Comparison of ENCODE assay signal across 7 mouse cellular contexts in the genomic region with DNA sequence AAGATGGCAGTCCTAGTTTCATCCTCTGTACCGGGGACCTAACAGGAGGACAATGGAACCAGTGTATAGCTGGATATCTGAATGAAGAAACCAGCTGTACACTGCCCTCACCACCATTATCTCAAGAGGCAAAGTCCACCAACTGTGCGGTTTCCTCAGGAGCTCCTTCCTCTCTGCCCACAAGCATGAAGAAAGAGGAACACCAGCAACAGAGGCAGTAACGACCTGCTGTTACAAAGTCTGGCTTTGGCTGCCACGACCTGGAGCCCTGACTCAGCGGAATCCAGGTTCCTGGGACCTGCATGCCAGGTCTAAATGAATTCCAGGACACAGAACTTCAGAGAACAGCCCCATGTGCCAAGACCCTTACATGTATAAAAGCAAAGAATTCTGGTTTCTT. TPM values are rescaled to one million over a fixed set of nuclear protein-coding genes. Genes with fewer than 3 reads are reported as not detected.
DNase-seq lines count a peak whose midpoint lies in the region; ATAC-seq and TF ChIP-seq lines count a peak whose summit lies in the region.

No protein-coding gene starts in this region.

- H3K4me2 ChIP-seq in heart, postnatal 0 days (ENCODE audit: low read depth, low read length) = peak overlapping the region; percentile 96
- peak overlapping the region; percentile 81 for H3K4me2 ChIP-seq in limb, embryonic 11.5 days (ENCODE audit: low read depth, severe bottlenecking)
- H3K4me2 ChIP-seq in midbrain, postnatal 0 days (ENCODE audit: low read depth, low read length, poor library complexity, severe bottlenecking) = peak overlapping the region; percentile 93

- no peak for TF ChIP-seq EP300 in heart, postnatal 0 days (IDR thresholded peaks at IDR 0.05; ENCODE audit: low read depth)

- no peaks in the 10 kb centered on the region for H3K9me3 ChIP-seq in ES-E14 (ENCODE audit: control insufficient read depth, insufficient read depth, low read depth, low read length)
- H3K9me3 ChIP-seq in heart, postnatal 0 days (replicated peaks; ENCODE audit: control insufficient read depth, low read length) = no peaks in the 10 kb centered on the region
- no peaks in the 10 kb centered on the region for H3K9me3 ChIP-seq in limb, embryonic 11.5 days (ENCODE audit: control insufficient read depth, low read length)
- no peaks in the 10 kb centered on the region for H3K9me3 ChIP-seq in midbrain, postnatal 0 days (ENCODE audit: low read length)

- no peaks in the 10 kb centered on the region for H3K27me3 ChIP-seq in heart, postnatal 0 days (ENCODE audit: control insufficient read depth, insufficient read depth, low read length)
- H3K27me3 ChIP-seq in limb, embryonic 11.5 days (ENCODE audit: control insufficient read depth, insufficient read depth, low read length) = no peaks in the 10 kb centered on the region
- H3K27me3 ChIP-seq in midbrain, postnatal 0 days (ENCODE audit: insufficient read depth, low read length) = no peaks in the 10 kb centered on the region

- peaks cover 6% of the 10 kb centered on the region for H3K36me3 ChIP-seq in ES-E14 (ENCODE audit: control insufficient read depth, insufficient read depth, low read length, poor library complexity, severe bottlenecking)
- H3K36me3 ChIP-seq in heart, postnatal 0 days (replicated peaks; ENCODE audit: control insufficient read depth, insufficient read depth, low read length) = peaks cover 4% of the 10 kb centered on the region
- peaks cover 3% of the 10 kb centered on the region; the same call in 1 of the 2 replicates for H3K36me3 ChIP-seq in limb, embryonic 11.5 days (ENCODE audit: control insufficient read depth, insufficient read depth, low read length)
- 0 out of 2 replicates have a peak, but pooled peaks cover under 1% of the 10 kb centered on the region for H3K36me3 ChIP-seq in midbrain, postnatal 0 days (ENCODE audit: insufficient read depth, low read length)

- ATAC-seq in heart, postnatal 0 days (ENCODE audit: insufficient read depth, low read depth) = no peak
- ATAC-seq in limb, embryonic 11.5 days (ENCODE audit: insufficient number of reproducible peaks, low FRiP score, low TSS enrichment, low read depth) = no peak
- ATAC-seq in midbrain, postnatal 0 days (ENCODE audit: low FRiP score) = no peak
- ATAC-seq in inflammation-experienced regulatory T-cells, adult 6 months = no peak

- peak overlapping the region; percentile 87 to 89 for H3K4me3 ChIP-seq in ES-E14 (ENCODE audit: insufficient read depth in 1 of 2, low read depth in 1 of 2, low read length in 2 of 2, poor library complexity in 1 of 2, severe bottlenecking in 1 of 2)
- H3K4me3 ChIP-seq in heart, postnatal 0 days (ENCODE audit: low read depth, low read length) = peak overlapping the region; percentile 90; the same call in 1 of the 2 replicates
- H3K4me3 ChIP-seq in limb, embryonic 11.5 days (ENCODE audit: low read depth, low read length) = no peak overlapping the region; the same call in 1 of the 2 replicates
- H3K4me3 ChIP-seq in midbrain, postnatal 0 days (ENCODE audit: low read depth, low read length) = no peak overlapping the region

- peak overlapping the region; percentile 64; the same call in 1 of the 2 replicates for H3K9ac ChIP-seq in ES-E14 (ENCODE audit: insufficient read depth, low read depth, low read length, poor library complexity, severe bottlenecking)
- 0 out of 2 replicates have a peak overlapping the region, but pooled peaks have one; percentile 96 for H3K9ac ChIP-seq in heart, postnatal 0 days (replicated peaks; ENCODE audit: low read depth, low read length)
- no peak overlapping the region for H3K9ac ChIP-seq in limb, embryonic 11.5 days (ENCODE audit: low read length)
- H3K9ac ChIP-seq in midbrain, postnatal 0 days (replicated peaks; ENCODE audit: low read length, poor library complexity, severe bottlenecking) = 0 out of 2 replicates have a peak overlapping the region, but pooled peaks have one; percentile 33

- in situ Hi-C loops in ES-E14 (cut with MboI; ENCODE audit: low sequenced_read_pairs in 2 of 2, unreplicated experiment in 2 of 2) = no loop called here

- no peak for TF ChIP-seq CTCF in heart, postnatal 0 days (IDR thresholded peaks at IDR 0.05; ENCODE audit: low read depth)
- no peak for TF ChIP-seq CTCF in midbrain, postnatal 0 days (IDR thresholded peaks at IDR 0.05)

- WGBS in heart, postnatal 0 days = 16% methylated on average over 5 of the region's 5 CpGs
- WGBS in limb, embryonic 11.5 days = 43% methylated on average over 5 of the region's 5 CpGs
- 48% methylated on average over 5 of the region's 5 CpGs for WGBS in midbrain, postnatal 0 days

- H3K4me1 ChIP-seq in ES-E14 (ENCODE audit: control insufficient read depth in 2 of 2, insufficient read depth in 2 of 2, low read length in 2 of 2, poor library complexity in 1 of 2) = peaks cover 6 to 19% of the 10 kb centered on the region in 2 experiments
- peaks cover 49% of the 10 kb centered on the region for H3K4me1 ChIP-seq in heart, postnatal 0 days (ENCODE audit: control insufficient read depth, insufficient read depth)
- peaks cover 19% of the 10 kb centered on the region for H3K4me1 ChIP-seq in limb, embryonic 11.5 days (ENCODE audit: control insufficient read depth, insufficient read depth, low read length)
- H3K4me1 ChIP-seq in midbrain, postnatal 0 days (ENCODE audit: insufficient read depth, low read length) = peaks cover 15% of the 10 kb centered on the region; the same call in 1 of the 2 replicates

- no peak overlapping the region; the same call in 1 of the 2 replicates for H3K27ac ChIP-seq in ES-E14 (ENCODE audit: insufficient read depth, low read depth, low read length, poor library complexity, severe bottlenecking)
- H3K27ac ChIP-seq in heart, postnatal 0 days (ENCODE audit: low read depth) = peak overlapping the region; percentile 33; the same call in 1 of the 2 replicates
- peak overlapping the region; percentile 10; the same call in 1 of the 2 replicates for H3K27ac ChIP-seq in limb, embryonic 11.5 days (replicated peaks; ENCODE audit: low read depth, low read length)
- H3K27ac ChIP-seq in midbrain, postnatal 0 days (ENCODE audit: low read depth, low read length) = no peak overlapping the region

- peak; percentile 54 to 56 for DNase-seq in B cell, adult 2 months
- DNase-seq in ES-E14 (ENCODE audit: low read depth, low spot score) = no peak
- no peak for DNase-seq in heart, postnatal 0 days (ENCODE audit: low spot score)
- DNase-seq in limb, embryonic 11.5 days (ENCODE audit: low spot score) = no peak
- DNase-seq in midbrain, postnatal 0 days (ENCODE audit: low spot score) = no peak
- DNase-seq in Muller cell, postnatal 12 days (ENCODE audit: inconsistent ontology term) = no peak

TF ChIP-seq in ES-E14, 5 proteins besides CTCF, POLR2A, EP300 and RAD21:
- TF ChIP-seq MAFK (IDR thresholded peaks at IDR 0.05; ENCODE audit: insufficient read depth, low read depth, low read length) (peak; percentile 66), HCFC1 (IDR thresholded peaks at IDR 0.05; ENCODE audit: borderline replicate concordance, insufficient read depth, low read length) (no peak)

RNA-seq across cellular contexts. Expression of gene Mlec, which starts 2.1 kb away (rescaled TPM):
- 191 and 272 TPM in 2 replicates for total RNA-seq in ES-E14 (2012; rRNA removed)
- total RNA-seq in heart, postnatal 0 days (2014; rRNA removed; ENCODE audit: low replicate concordance) = 68.4 and 74.8 TPM in 2 replicates
- polyA plus RNA-seq in heart, postnatal 0 days (2015; fragmentation: Nextera tagmentation; extraction: Ambion mirVana) = 20.4 and 21.1 TPM in 2 replicates
- 51.5 and 58.8 TPM in 2 replicates for polyA plus RNA-seq in limb, embryonic 11.5 days (2014; fragmentation: Nextera tagmentation; extraction: Ambion mirVana)
- total RNA-seq in midbrain, postnatal 0 days (2014; rRNA removed) = 61.7 and 64.6 TPM in 2 replicates
- polyA plus RNA-seq in midbrain, postnatal 0 days (2015; fragmentation: Nextera tagmentation; extraction: Ambion mirVana) = 11.4 and 16.2 TPM in 2 replicates
- 10 to 100 TPM; 25.5 to 32.7 (median 30.3) TPM for polyA plus RNA-seq in inflammation-experienced regulatory T-cells, adult 6 months (2017; shearing (Covaris generic))

RNA-seq across cellular contexts. Expression of gene Unc119b, which starts 21.1 kb away (rescaled TPM):
- 27.1 and 27.5 TPM in 2 replicates for total RNA-seq in ES-E14 (2012; rRNA removed)
- total RNA-seq in heart, postnatal 0 days (2014; rRNA removed; ENCODE audit: low replicate concordance) = 17.0 and 25.9 TPM in 2 replicates
- polyA plus RNA-seq in heart, postnatal 0 days (2015; fragmentation: Nextera tagmentation; extraction: Ambion mirVana) = 10.6 and 11.7 TPM in 2 replicates
- polyA plus RNA-seq in limb, embryonic 11.5 days (2014; fragmentation: Nextera tagmentation; extraction: Ambion mirVana) = 65.3 and 65.4 TPM in 2 replicates
- 28.4 and 30.0 TPM in 2 replicates for total RNA-seq in midbrain, postnatal 0 days (2014; rRNA removed)
- polyA plus RNA-seq in midbrain, postnatal 0 days (2015; fragmentation: Nextera tagmentation; extraction: Ambion mirVana) = 16.9 and 18.4 TPM in 2 replicates
- polyA plus RNA-seq in inflammation-experienced regulatory T-cells, adult 6 months (2017; shearing (Covaris generic)) = 10 to 100 TPM; 15.9 to 27.8 (median 21.3) TPM

RNA-seq across cellular contexts. Expression of gene Acads, which starts 36.7 kb away (rescaled TPM):
- total RNA-seq in ES-E14 (2012; rRNA removed) = 41.1 and 43.6 TPM in 2 replicates
- 266 and 288 TPM in 2 replicates for total RNA-seq in heart, postnatal 0 days (2014; rRNA removed; ENCODE audit: low replicate concordance)
- 208 and 211 TPM in 2 replicates for polyA plus RNA-seq in heart, postnatal 0 days (2015; fragmentation: Nextera tagmentation; extraction: Ambion mirVana)
- polyA plus RNA-seq in limb, embryonic 11.5 days (2014; fragmentation: Nextera tagmentation; extraction: Ambion mirVana) = 41.5 and 49.3 TPM in 2 replicates
- total RNA-seq in midbrain, postnatal 0 days (2014; rRNA removed) = 16.5 and 17.4 TPM in 2 replicates
- 13.4 and 14.1 TPM in 2 replicates for polyA plus RNA-seq in midbrain, postnatal 0 days (2015; fragmentation: Nextera tagmentation; extraction: Ambion mirVana)
- 10 to 100 TPM; 11.3 to 20.2 (median 18.8) TPM for polyA plus RNA-seq in inflammation-experienced regulatory T-cells, adult 6 months (2017; shearing (Covaris generic))

RNA-seq across cellular contexts. Expression of gene Cabp1, which starts 38.4 kb away (rescaled TPM):
- 14.9 and 25.2 TPM in 2 replicates for total RNA-seq in ES-E14 (2012; rRNA removed)
- total RNA-seq in heart, postnatal 0 days (2014; rRNA removed; ENCODE audit: low replicate concordance) = 0.39 and 4.1 TPM in 2 replicates
- 0.78 and 0.96 TPM in 2 replicates for polyA plus RNA-seq in heart, postnatal 0 days (2015; fragmentation: Nextera tagmentation; extraction: Ambion mirVana)
- polyA plus RNA-seq in limb, embryonic 11.5 days (2014; fragmentation: Nextera tagmentation; extraction: Ambion mirVana) = 1.2 and 1.9 TPM in 2 replicates
- 15.5 and 29.8 TPM in 2 replicates for total RNA-seq in midbrain, postnatal 0 days (2014; rRNA removed)
- 11.1 and 12.7 TPM in 2 replicates for polyA plus RNA-seq in midbrain, postnatal 0 days (2015; fragmentation: Nextera tagmentation; extraction: Ambion mirVana)
- polyA plus RNA-seq in inflammation-experienced regulatory T-cells, adult 6 months (2017; shearing (Covaris generic)) = not detected

RNA-seq across cellular contexts. Expression of gene Gm10401, which starts 57.7 kb away (rescaled TPM):
- 5.8 and 7.7 TPM in 2 replicates for total RNA-seq in ES-E14 (2012; rRNA removed)
- not detected in 2 replicates for total RNA-seq in heart, postnatal 0 days (2014; rRNA removed; ENCODE audit: low replicate concordance)
- 13.3 and 14.4 TPM in 2 replicates for polyA plus RNA-seq in heart, postnatal 0 days (2015; fragmentation: Nextera tagmentation; extraction: Ambion mirVana)
- polyA plus RNA-seq in limb, embryonic 11.5 days (2014; fragmentation: Nextera tagmentation; extraction: Ambion mirVana) = 36.5 and 39.5 TPM in 2 replicates
- total RNA-seq in midbrain, postnatal 0 days (2014; rRNA removed) = not detected in 2 replicates
- 42.9 and 44.1 TPM in 2 replicates for polyA plus RNA-seq in midbrain, postnatal 0 days (2015; fragmentation: Nextera tagmentation; extraction: Ambion mirVana)
- polyA plus RNA-seq in inflammation-experienced regulatory T-cells, adult 6 months (2017; shearing (Covaris generic)) = 10 to 100 TPM; 14.8 to 23.2 (median 18.5) TPM

Comparison
In these comparisons a context has a peak if more than half of its experiments do, and no peak if none do; other contexts are left out.
1. DNase-seq: peak in B cell, adult 2 months (2 of 2); none in ES-E14 (single experiment), heart, postnatal 0 days (single experiment), limb, embryonic 11.5 days (single experiment), midbrain, postnatal 0 days (single experiment) and Muller cell, postnatal 12 days (single experiment).
2. H3K27ac ChIP-seq: peak in heart, postnatal 0 days (single experiment) and limb, embryonic 11.5 days (single experiment); none in ES-E14 (single experiment) and midbrain, postnatal 0 days (single experiment).
3. H3K4me3 ChIP-seq: peak in ES-E14 (2 of 2) and heart, postnatal 0 days (single experiment); none in limb, embryonic 11.5 days (single experiment) and midbrain, postnatal 0 days (single experiment).
4. Peak in every context shown above with its lines, with median percentiles within 50 percentile points of each other: H3K4me2 ChIP-seq.